Mouse (Mus musculus) liver, postnatal 0 days (tissue): ENCODE data around the gene Pomgnt1. TPM values are rescaled to one million over a fixed set of nuclear protein-coding genes. Genes with fewer than 3 reads are reported as not detected.
A peak's percentile ranks its signal among the peaks of the same experiment; 100 is the strongest.

ENCODE experiments used
- ATAC-seq: fragments of 200-750 bp; cut with Nextera tagmentation; 2 replicates; pipeline ENCODE4 v1.8.0; 2017; ENCODE audit warnings: mild to moderate bottlenecking, moderate library complexity
- DNase-seq: peaks from one replicate; pipeline ENCODE4 v3.0.0-alpha.2; 2016
- H3K27ac ChIP-seq: fragments of 300-500 bp; sonication (generic); 2 replicates; pipeline ENCODE4 v1.5.1; 2014; ENCODE audit warnings: antibody characterized with exemption, moderate library complexity, mild to moderate bottlenecking, low read depth
- H3K27me3 ChIP-seq: fragments of 300-500 bp; sonication (generic); 2 replicates; pipeline ENCODE4 v1.6.1; 2014; ENCODE audit warnings: low read length, control low read depth, mixed read lengths; ENCODE audit not compliant: insufficient read depth
- H3K36me3 ChIP-seq: fragments of 300-500 bp; sonication (generic); replicated peaks from 2 replicates; pipeline ENCODE4 v1.6.1; 2014; ENCODE audit warnings: mild to moderate bottlenecking, control low read depth, low read length, moderate library complexity, mixed read lengths; ENCODE audit not compliant: insufficient read depth
- H3K4me1 ChIP-seq: fragments of 300-500 bp; sonication (generic); 2 replicates; pipeline ENCODE4 v1.6.1; 2014; ENCODE audit warnings: antibody characterized with exemption, mild to moderate bottlenecking, control low read depth; ENCODE audit not compliant: insufficient read depth
- H3K4me2 ChIP-seq: fragments of 300-500 bp; sonication (generic); 2 replicates; pipeline ENCODE4 v1.6.1; 2014; ENCODE audit warnings: low read depth, mild to moderate bottlenecking, low read length, moderate library complexity, mixed read lengths
- H3K4me3 ChIP-seq: fragments of 300-500 bp; sonication (generic); 2 replicates; pipeline ENCODE4 v1.5.1; 2014; ENCODE audit warnings: low read depth, low read length
- H3K9ac ChIP-seq: fragments of 300-500 bp; sonication (generic); replicated peaks from 2 replicates; pipeline ENCODE4 v1.6.1; 2014; ENCODE audit warnings: mild to moderate bottlenecking, moderate library complexity
- H3K9me3 ChIP-seq: fragments of 300-500 bp; sonication (generic); 2 replicates; pipeline ENCODE4 v1.6.1; 2016; ENCODE audit warnings: mild to moderate bottlenecking, control low read depth, low read length, mixed read lengths
- CTCF ChIP-seq: sonication (generic); IDR thresholded peaks from 2 replicates; pipeline ENCODE4 v1.5.1; 2016; ENCODE audit warnings: antibody characterized with exemption, low read depth
- EP300 ChIP-seq: IDR thresholded peaks from 2 replicates; pipeline ENCODE4 v1.6.1; 2016; ENCODE audit warnings: antibody characterized with exemption, low read depth, mild to moderate bottlenecking
- WGBS: fragments of 180-500 bp; shearing (Covaris S2); extraction: QIAGEN DNeasy Blood & Tissue Kit; methylation state at CpG from one replicate; pipeline ENCODE4 v1.1.7; 2014; ENCODE audit not compliant: insufficient replicate concordance; 5-methylcytosine and 5-hydroxymethylcytosine counted together
- polyA plus RNA-seq: library from polyadenylated mRNA; unstranded; fragments of >200 nt; fragmentation: Nextera tagmentation; extraction: Ambion mirVana; gene quantifications from 2 replicates; pipeline ENCODE4 v1.2.1, GENCODE M21; 2015

Gene Pomgnt1
- polyA plus RNA-seq, 1 experiment from 2014 or later: 9.2 TPM

DNA sequence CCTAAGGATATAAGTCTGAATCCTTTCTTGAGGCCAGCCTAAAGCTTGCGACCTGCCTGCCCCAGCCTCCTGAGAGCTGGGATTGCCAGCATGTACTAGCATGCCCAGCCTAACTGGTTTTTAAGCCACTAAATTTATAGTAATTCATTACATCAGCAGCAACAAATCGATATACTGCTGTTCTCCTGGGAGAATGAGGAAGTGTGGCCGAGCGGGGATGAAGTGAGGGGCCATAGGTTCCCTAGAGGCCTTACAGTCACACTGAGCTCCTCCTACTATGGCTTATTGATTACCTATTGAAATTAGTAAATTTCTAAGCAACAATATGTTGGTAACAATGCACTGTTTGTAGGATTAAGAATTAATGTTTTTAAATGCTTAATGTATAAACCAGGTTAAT is 9.5 kb downstream of the Pomgnt1 start:
- TF ChIP-seq CTCF (no peak), EP300 (no peak)
- Histone ChIP-seq H3K9ac (no peak overlapping the region), H3K27ac (no peak overlapping the region), H3K4me3 (no peak overlapping the region), H3K36me3 (no peaks in the 10 kb centered on the region), H3K4me2 (no peak overlapping the region), H3K4me1 (no peaks in the 10 kb centered on the region), H3K27me3 (no peaks in the 10 kb centered on the region), H3K9me3 (no peaks in the 10 kb centered on the region)
- ATAC-seq: no peak
- DNase-seq: no peak
- WGBS: 58% methylated on average over 4 of the region's 4 CpGs

DNA sequence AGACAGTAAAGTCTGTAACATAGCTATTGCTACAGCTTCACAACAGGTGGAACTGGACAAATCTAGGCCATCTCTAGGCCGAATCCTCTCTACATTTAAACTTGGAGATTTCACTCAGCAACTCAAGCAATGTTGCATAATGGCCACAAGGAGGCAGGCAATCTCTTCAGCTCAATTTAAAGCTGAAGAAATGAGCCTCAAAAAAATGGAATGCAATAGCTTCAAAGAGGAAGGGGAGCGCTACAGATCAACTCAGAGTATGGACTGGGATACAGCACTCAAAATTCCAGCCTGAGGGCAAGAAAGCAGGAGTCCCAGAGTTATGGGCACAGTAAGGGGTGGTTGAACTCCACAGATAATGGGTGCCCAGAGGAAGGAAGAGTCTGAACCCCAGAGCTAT is 11.3 kb downstream of the Pomgnt1 start:
- 50% methylated on average over 2 of the region's 2 CpGs for WGBS
- no peak overlapping the region for H3K27ac ChIP-seq
- H3K4me1 ChIP-seq: no peaks in the 10 kb centered on the region
- no peak for DNase-seq
- H3K4me2 ChIP-seq: no peak overlapping the region
- no peak overlapping the region for H3K4me3 ChIP-seq
- no peaks in the 10 kb centered on the region for H3K9me3 ChIP-seq
- no peaks in the 10 kb centered on the region for H3K27me3 ChIP-seq
- TF ChIP-seq EP300 (no peak), CTCF (peak; percentile 88)
- H3K36me3 ChIP-seq: no peaks in the 10 kb centered on the region
- ATAC-seq: no peak
- H3K9ac ChIP-seq: no peak overlapping the region

DNA sequence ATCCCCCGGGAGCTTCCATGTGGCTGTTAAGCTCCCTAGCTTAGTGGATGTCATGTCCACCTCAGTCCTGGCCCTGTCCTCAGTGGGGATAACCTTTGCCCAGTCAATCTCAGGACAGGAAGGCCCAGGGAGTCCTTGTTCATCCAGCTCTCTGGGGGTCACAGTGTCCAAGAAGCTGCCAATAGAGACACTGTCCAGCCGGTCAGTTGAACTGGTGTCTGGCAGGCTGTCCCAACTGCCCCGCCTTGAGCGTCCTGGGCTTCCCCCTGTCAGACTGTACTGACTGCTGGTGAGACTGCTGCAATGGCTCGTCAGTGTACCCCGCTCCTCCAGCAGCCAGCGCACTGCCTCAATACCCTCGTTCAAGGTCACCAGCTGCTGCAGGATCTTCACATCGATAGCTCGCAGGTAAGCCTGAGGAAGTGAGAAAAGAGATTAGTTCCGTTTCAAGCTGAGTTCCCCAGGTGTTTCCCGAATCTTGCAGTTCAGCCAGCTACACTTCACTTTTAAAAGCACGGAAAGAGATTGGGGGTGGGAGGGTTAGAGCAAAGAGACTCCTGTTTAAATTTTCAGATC is 13.9 kb downstream of the Pomgnt1 start:
- TF ChIP-seq EP300 (no peak), CTCF (no peak)
- no peak overlapping the region for H3K27ac ChIP-seq
- WGBS: 64% methylated on average over 13 of the region's 13 CpGs
- H3K27me3 ChIP-seq: peaks cover 7% of the 10 kb centered on the region; the same call in 1 of the 2 replicates
- DNase-seq (no peak), ATAC-seq (no peak)
- H3K4me1 ChIP-seq: no peaks in the 10 kb centered on the region
- H3K9ac ChIP-seq: no peak overlapping the region
- H3K36me3 ChIP-seq: no peaks in the 10 kb centered on the region
- H3K4me3 ChIP-seq: no peak overlapping the region
- no peaks in the 10 kb centered on the region for H3K9me3 ChIP-seq
- no peak overlapping the region for H3K4me2 ChIP-seq

DNA sequence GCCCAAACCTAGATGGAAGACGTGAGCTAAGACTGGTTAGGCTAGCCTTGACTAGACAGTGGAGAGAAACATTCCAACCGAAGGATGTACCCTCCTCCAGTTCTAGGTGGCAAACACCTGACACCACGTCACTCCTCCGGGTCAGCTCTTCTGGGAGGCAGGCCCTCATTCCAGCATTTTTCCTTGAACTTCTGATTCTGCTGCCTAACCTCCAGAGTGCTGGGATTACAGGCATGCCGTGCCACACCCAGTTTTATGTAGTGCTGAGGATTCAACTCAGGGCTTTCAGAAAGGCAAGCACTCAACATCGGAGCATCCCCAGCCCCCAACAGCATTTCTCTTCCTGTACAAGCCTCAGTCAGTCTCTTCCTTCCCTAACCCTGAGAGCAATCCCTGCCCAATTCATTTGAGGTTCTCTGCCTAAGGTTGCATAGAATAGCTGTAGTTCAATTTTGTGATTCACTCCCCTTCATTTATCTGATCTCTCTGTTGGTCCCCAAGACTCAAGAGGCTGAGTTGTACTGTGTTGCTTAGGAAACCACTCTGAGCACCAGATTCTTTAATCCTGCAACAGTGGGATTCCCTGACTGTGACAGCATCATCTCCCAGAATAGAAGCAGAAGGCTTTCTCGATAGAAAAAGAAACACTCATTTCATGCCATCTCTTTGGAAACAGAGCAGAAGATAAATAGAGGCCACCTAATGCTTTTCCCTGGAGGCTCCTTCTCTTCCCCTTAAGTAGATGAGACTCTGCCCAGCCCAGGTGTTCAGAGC is 17.3 kb downstream of the Pomgnt1 start:
- Histone ChIP-seq H3K4me2 (no peak overlapping the region), H3K4me1 (peaks cover 12% of the 10 kb centered on the region), H3K9me3 (no peaks in the 10 kb centered on the region), H3K9ac (no peak overlapping the region), H3K4me3 (no peak overlapping the region), H3K27me3 (peaks cover 22% of the 10 kb centered on the region; the same call in 1 of the 2 replicates), H3K27ac (no peak overlapping the region), H3K36me3 (no peaks in the 10 kb centered on the region)
- no peak for ATAC-seq
- TF ChIP-seq CTCF (no peak), EP300 (no peak)
- 70% methylated on average over 7 of the region's 7 CpGs for WGBS
- no peak for DNase-seq

DNA sequence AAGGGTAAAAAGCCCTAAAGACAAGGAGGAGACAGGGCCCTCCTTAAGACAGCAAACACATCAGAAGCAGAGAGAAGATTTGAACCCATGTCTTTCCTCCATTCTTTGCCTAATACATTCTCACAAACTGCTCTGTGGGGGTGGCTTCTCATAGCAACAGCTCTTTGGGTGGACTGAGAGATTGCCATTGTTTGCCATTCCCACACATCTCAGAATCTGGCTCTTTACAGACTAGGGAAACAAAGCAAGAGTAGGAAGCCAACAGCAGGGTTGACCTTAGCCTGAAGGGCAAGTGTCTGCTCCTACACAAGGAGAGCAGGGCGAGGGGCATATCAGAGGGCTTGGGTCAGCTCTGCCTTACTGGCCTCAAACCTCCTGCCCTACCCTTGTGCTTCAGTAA is 18.1 kb downstream of the Pomgnt1 start:
- H3K27me3 ChIP-seq: peaks cover 22% of the 10 kb centered on the region; the same call in 1 of the 2 replicates
- ATAC-seq: no peak

DNA sequence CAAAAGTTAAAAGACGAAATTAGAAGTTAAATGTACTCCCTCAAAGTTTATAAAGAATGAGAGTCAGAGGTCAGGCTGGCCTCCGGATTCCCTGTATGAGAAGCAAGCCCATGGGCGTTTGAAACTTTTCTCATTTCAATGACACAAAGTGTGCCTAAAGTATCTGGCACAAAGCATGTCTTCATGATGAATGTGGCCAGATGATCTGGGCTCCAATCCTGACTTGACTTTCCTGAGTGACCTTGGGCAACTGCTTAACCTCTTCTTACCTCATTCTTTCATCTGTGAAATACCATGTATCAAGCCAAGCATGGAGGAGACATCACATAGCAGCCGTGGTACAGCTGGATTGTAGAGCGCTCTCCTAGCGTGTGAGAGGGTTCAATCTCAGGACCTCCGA is 18.6 kb downstream of the Pomgnt1 start:
- peaks cover 22% of the 10 kb centered on the region; the same call in 1 of the 2 replicates for H3K27me3 ChIP-seq
- WGBS: 74% methylated on average over 7 of the region's 7 CpGs
- ATAC-seq: no peak

More for the DNA sequence above, 18.1 kb downstream of the Pomgnt1 start:
- Histone ChIP-seq H3K4me3 (no peak overlapping the region), H3K9me3 (no peaks in the 10 kb centered on the region), H3K4me2 (no peak overlapping the region), H3K9ac (no peak overlapping the region), H3K27ac (no peak overlapping the region), H3K4me1 (peaks cover 12% of the 10 kb centered on the region), H3K36me3 (no peaks in the 10 kb centered on the region)
- no peak for DNase-seq
- TF ChIP-seq EP300 (no peak), CTCF (no peak)
- 54% methylated on average over 1 of the region's 1 CpGs for WGBS

More for the DNA sequence above, 18.6 kb downstream of the Pomgnt1 start:
- H3K4me1 ChIP-seq: peaks cover 12% of the 10 kb centered on the region
- no peak overlapping the region for H3K9ac ChIP-seq
- no peaks in the 10 kb centered on the region for H3K9me3 ChIP-seq
- H3K36me3 ChIP-seq: no peaks in the 10 kb centered on the region
- no peak overlapping the region for H3K4me3 ChIP-seq
- H3K27ac ChIP-seq: no peak overlapping the region
- TF ChIP-seq EP300 (no peak), CTCF (no peak)
- DNase-seq: no peak
- H3K4me2 ChIP-seq: no peak overlapping the region
